In the genomic region with DNA sequence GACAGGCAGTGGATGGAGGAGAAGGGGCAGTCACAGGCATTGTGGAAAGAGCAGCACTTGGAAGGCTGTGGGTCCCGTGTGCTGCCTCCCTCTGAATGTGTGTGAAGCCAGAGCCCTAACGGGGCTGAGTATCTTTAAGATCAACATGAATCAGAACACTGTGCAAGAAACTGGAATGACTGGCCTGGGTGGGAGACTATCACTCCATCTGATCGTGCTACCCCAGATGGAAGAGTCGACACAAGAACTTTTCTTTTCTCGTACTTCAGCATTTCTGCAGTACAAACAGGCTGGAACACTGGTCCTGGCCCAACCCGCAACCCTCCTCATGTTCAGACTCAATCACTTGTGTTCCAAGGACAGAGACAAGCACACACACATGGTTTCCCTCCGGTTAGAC, we compare ENCODE assay signal across 32 mouse cellular contexts. TPM values are rescaled to one million over a fixed set of nuclear protein-coding genes. Genes with fewer than 3 reads are reported as not detected.
"Had no signal": no experiment of that assay in that cellular context is flagged by ENCODE, and none has a peak within 500 bp of the region (broad histone marks: within the 10 kb centered on the region; RNA-seq: fewer than 3 reads in every experiment).

No protein-coding gene starts in this region.

- H3K9me3 ChIP-seq: embryonic facial prominence, embryonic 10.5 days; embryonic facial prominence, embryonic 12.5 days; embryonic facial prominence, embryonic 13.5 days; embryonic facial prominence, embryonic 15.5 days; forebrain, embryonic 10.5 days; forebrain, embryonic 12.5 days; forebrain, embryonic 13.5 days; forebrain, embryonic 15.5 days had no signal

- H3K27me3 ChIP-seq: forebrain, embryonic 15.5 days had no signal

- H3K4me3 ChIP-seq: embryonic facial prominence, embryonic 10.5 days; embryonic facial prominence, embryonic 12.5 days; embryonic facial prominence, embryonic 13.5 days; embryonic facial prominence, embryonic 15.5 days; erythroblast, embryonic 14.5 days; forebrain, embryonic 10.5 days; forebrain, embryonic 12.5 days; forebrain, embryonic 13.5 days; forebrain, embryonic 15.5 days; gastrocnemius, adult 2 months had no signal

- H3K9ac ChIP-seq: embryonic facial prominence, embryonic 12.5 days; embryonic facial prominence, embryonic 13.5 days; embryonic facial prominence, embryonic 15.5 days; forebrain, embryonic 12.5 days; forebrain, embryonic 13.5 days; forebrain, embryonic 15.5 days; forebrain, postnatal 0 days had no signal

- H3K4me1 ChIP-seq: embryonic facial prominence, embryonic 12.5 days had no signal

- ATAC-seq: forebrain, embryonic 13.5 days; forebrain, embryonic 14.5 days; forebrain, embryonic 15.5 days; forebrain, embryonic 16.5 days; forebrain, postnatal 0 days had no signal

- H3K36me3 ChIP-seq: embryonic facial prominence, embryonic 10.5 days; embryonic facial prominence, embryonic 12.5 days; embryonic facial prominence, embryonic 13.5 days; embryonic facial prominence, embryonic 15.5 days; forebrain, embryonic 10.5 days; forebrain, embryonic 12.5 days; forebrain, embryonic 15.5 days had no signal

- H3K4me2 ChIP-seq: embryonic facial prominence, embryonic 12.5 days; embryonic facial prominence, embryonic 13.5 days; embryonic facial prominence, embryonic 15.5 days; forebrain, embryonic 12.5 days; forebrain, embryonic 13.5 days; forebrain, embryonic 15.5 days had no signal

- H3K27ac ChIP-seq: embryonic facial prominence, embryonic 10.5 days; embryonic facial prominence, embryonic 12.5 days; embryonic facial prominence, embryonic 13.5 days; embryonic facial prominence, embryonic 15.5 days; forebrain, embryonic 10.5 days; forebrain, embryonic 12.5 days; forebrain, embryonic 13.5 days; forebrain, embryonic 15.5 days; gastrocnemius, adult 2 months had no signal

- DNase-seq: cerebellum, adult 18-20 months; cerebellum, adult 2 months; cerebellum, adult 8-10 months; cerebellum, adult 9-10 months; cerebellum, adult 9-11 months; cerebellum, postnatal 10 days; cerebellum, postnatal 14 days; cerebellum, postnatal 25 days; cerebellum, postnatal 36 days; embryo, embryonic 11 days; forebrain, postnatal 0 days; gastrocnemius, adult 2 months; gastrocnemius, postnatal 10 days; gastrocnemius, postnatal 14 days; gastrocnemius, postnatal 25 days; gastrocnemius, postnatal 36 days; heart, adult 11 months had no signal

RNA-seq across cellular contexts. Expression of a gene that starts 2.2 kb away (rescaled TPM):
- total RNA-seq: common myeloid progenitor, adult 5-6 weeks; gastrocnemius, adult 18-20 months; gastrocnemius, adult 2 months; gastrocnemius, adult 8-10 months; gastrocnemius, postnatal 25 days; granulocyte monocyte progenitor cell, adult 5-6 weeks had no signal
- polyA plus RNA-seq: erythroblast, embryonic 14.5 days had no signal
